Mouse (Mus musculus): ENCODE results near the gene Helq.
A peak's percentile ranks its signal among the peaks of the same experiment; 100 is the strongest.

Gene Helq

GRCm38 (mm10) chr5:100776900-100777299 is 21.5 kb downstream of the Helq start:
- DNase-seq = no peak

- DNase-seq = no peak
Measured at GRCm38 (mm10) chr5:100775778-100776404, 22.5 kb downstream of the Helq start.

GRCm38 (mm10) chr5:100771575-100771974 is 26.8 kb downstream of the Helq start:
- no peak for DNase-seq

GRCm38 (mm10) chr5:100766026-100766425 is 32.4 kb downstream of the Helq start:
- no peak for DNase-seq

- DNase-seq = no peak
Measured at GRCm38 (mm10) chr5:100761736-100762135, 36.7 kb downstream of the Helq start.

- no peak for DNase-seq
Measured at GRCm38 (mm10) chr5:100760049-100760663, 38.2 kb downstream of the Helq start.

GRCm38 (mm10) chr5:100758121-100758520 is 40.3 kb downstream of the Helq start:
- DNase-seq = no peak

- peak; percentile 35 to 52 for DNase-seq
Measured at GRCm38 (mm10) chr5:100753407-100753806, 45.0 kb downstream of the Helq start.

- DNase-seq = peak in 1 of 2 experiments; percentile 7
Measured at GRCm38 (mm10) chr5:100751655-100752054, 46.7 kb downstream of the Helq start.

GRCm38 (mm10) chr5:100750617-100751255 is 47.7 kb downstream of the Helq start:
- no peak for DNase-seq

GRCm38 (mm10) chr5:100738802-100739201 is 59.6 kb downstream of the Helq start:
- no peak for DNase-seq

GRCm38 (mm10) chr5:100736919-100737318 is 61.5 kb downstream of the Helq start:
- no peak for DNase-seq

GRCm38 (mm10) chr5:100734535-100734934 is 63.9 kb downstream of the Helq start:
- no peak for DNase-seq

GRCm38 (mm10) chr5:100728757-100729156 is 69.6 kb downstream of the Helq start:
- no peak for DNase-seq

- no peak for DNase-seq
Measured at GRCm38 (mm10) chr5:100726001-100726400, 72.4 kb downstream of the Helq start.

- peak; percentile 34 to 37 for DNase-seq
Measured at GRCm38 (mm10) chr5:100719235-100720088, 78.9 kb downstream of the Helq start, which contains the start of gene Hpse. Gene Hpse, minus strand, starts transcription at chr5:100719716.

- no peak for DNase-seq
Measured at GRCm38 (mm10) chr5:100716762-100717161, 81.6 kb downstream of the Helq start.

Measured in cerebellum, postnatal 10 days (tissue).